Mouse (Mus musculus) layer of hippocampus, adult 2 months (tissue): Measurements from ENCODE around the gene Ndufab1. TPM values are rescaled to one million over a fixed set of nuclear protein-coding genes. Genes with fewer than 3 reads are reported as not detected.

Experiments used
- DNase-seq, 2 experiments: peaks; one replicate each; pipeline ENCODE4 v3.0.0; 2022; ENCODE audit warnings: low spot score in 2 of 2
- H3K27ac ChIP-seq: fragments of 200-600 bp; 2 replicates; pipeline ENCODE4 v1.8.1; 2022
- H3K4me3 ChIP-seq: fragments of 200-600 bp; 2 replicates; pipeline ENCODE4 v1.8.1; 2022; ENCODE audit warnings: mild to moderate bottlenecking
- CTCF ChIP-seq: fragments of 200-600 bp; conservative IDR thresholded peaks from 2 replicates; pipeline ENCODE4 v1.8.1; 2022; ENCODE audit warnings: antibody characterized with exemption, mild to moderate bottlenecking, moderate library complexity
- long read RNA-seq, 2 experiments: library from polyadenylated mRNA; stranded (forward); transcript quantifications; one replicate each; pipeline ENCODE4 v2.0.0; 2021; ENCODE audit warnings: borderline mapping rate in 2 of 2
- total RNA-seq, 2 experiments: library from RNA; stranded (reverse); gene quantifications; 2 replicates each; pipeline ENCODE4 v1.2.3; 2021

The Ndufab1 gene
- 100 to 1,000 TPM; 259 to 306 TPM for total RNA-seq
- long read RNA-seq, experiment 1, transcript Ndufab1-203 (5 exons, 1,416 nt): major isoform, 133 of 159 reads
- long read RNA-seq, experiment 1, partial matches to known transcripts: 2 of 159 reads
- long read RNA-seq, experiment 1, other reads (novel, unspliced or antisense): 19 of 159 reads
- long read RNA-seq, experiment 2, transcript Ndufab1-203 (5 exons, 1,416 nt): major isoform, 179 of 216 reads
- long read RNA-seq, experiment 2, partial matches to known transcripts: 0 of 216 reads
- long read RNA-seq, experiment 2, other reads (novel, unspliced or antisense): 32 of 216 reads

DNA sequence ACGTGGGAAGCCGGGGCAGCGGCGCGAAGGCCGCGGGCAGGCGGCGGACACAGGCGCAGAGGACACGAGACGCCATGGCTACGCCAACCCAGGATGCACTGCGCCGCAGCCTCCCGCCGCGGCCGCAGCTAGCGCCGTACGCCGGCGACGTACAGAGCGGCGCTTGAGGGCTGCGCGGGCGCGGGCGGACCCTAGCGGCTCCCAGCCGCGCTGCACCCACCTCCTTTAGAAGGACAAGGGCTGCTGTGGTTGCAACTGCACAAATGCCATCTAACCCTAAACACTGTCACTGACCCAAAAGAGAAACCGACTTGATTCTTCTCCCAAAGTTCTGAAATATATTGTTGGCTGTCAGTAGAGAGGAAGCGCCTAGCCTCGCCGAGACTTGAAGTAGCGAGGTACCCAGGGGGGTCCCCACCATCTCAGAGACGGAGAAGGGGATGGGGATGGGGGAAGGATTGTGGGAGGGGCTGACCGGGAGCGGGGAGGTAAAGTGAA, at the start of gene Ndufab1:
Gene Ndufab1, minus strand, starts transcription at position 140 of the 498 bp plus-strand sequence.
- peak within 1 kb of the TSS; percentile 67 for H3K4me3 ChIP-seq
- peak within 1 kb of the TSS; percentile 97 for H3K27ac ChIP-seq
- peak; percentile 83 to 87 for DNase-seq
- peak; percentile 87 for TF ChIP-seq CTCF

DNA sequence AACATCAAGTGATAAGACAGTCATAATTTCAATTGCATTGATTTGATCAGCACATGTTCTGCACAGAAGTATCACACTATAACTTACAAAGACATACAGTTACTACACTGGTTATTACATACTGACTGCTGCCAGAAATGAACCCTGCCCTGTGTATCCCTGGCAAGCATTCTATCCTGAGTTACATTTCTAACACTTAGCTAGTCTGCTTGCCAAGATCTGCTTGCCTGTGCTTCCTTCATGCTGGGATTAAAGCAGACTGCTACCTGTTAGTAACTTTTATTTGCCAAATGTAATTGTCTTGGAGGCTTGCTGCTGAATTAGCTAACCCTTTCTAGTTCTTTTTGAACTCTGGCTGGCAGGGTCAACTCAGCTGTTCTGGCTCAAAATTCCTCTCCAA, 39.3 kb upstream of the Ndufab1 start:
- Histone ChIP-seq H3K27ac (no peak overlapping the region), H3K4me3 (no peak overlapping the region)
- no peak for DNase-seq
- no peak for TF ChIP-seq CTCF

DNA sequence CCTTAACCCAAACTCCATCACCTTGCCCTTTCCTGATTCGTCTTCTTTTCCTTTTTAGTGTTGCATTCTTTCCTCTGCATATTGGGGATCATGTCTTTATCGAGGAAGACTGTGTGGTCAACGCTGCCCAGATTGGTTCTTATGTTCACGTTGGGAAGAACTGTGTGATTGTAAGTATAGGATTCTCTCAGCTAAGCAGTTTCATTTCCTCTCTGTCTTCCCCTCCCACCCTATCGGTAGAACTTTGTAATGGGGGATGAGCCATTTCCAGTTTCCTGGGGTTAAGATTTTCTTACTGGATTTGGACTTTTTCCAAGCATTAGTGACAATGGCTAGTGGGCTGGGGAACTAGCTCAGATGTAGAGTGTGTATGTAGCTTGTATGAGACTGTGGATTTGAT, 36.5 kb upstream of the Ndufab1 start:
- no peak for DNase-seq
- no peak for TF ChIP-seq CTCF
- Histone ChIP-seq H3K27ac (no peak overlapping the region), H3K4me3 (no peak overlapping the region)

DNA sequence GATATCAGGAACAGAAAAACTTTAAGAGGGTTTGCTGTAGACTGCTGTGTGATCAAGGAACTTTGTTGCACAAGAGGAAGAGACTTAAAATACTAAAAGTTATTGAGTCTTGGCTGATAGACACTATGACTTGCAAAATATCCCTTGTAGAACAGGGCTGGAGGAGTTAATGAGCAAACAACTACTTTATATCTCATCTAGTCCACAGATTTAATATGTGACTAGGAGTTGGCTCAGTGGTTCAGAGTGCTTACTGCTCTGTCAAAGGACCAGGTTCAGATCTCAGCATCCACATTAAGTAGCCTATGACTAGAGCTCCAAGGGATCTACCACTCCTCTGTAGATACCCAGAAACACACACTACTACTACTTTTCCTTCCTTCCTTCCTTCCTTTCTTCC, 35.4 kb upstream of the Ndufab1 start:
- no peak overlapping the region for H3K27ac ChIP-seq
- DNase-seq: no peak
- no peak for TF ChIP-seq CTCF
- H3K4me3 ChIP-seq: no peak overlapping the region

DNA sequence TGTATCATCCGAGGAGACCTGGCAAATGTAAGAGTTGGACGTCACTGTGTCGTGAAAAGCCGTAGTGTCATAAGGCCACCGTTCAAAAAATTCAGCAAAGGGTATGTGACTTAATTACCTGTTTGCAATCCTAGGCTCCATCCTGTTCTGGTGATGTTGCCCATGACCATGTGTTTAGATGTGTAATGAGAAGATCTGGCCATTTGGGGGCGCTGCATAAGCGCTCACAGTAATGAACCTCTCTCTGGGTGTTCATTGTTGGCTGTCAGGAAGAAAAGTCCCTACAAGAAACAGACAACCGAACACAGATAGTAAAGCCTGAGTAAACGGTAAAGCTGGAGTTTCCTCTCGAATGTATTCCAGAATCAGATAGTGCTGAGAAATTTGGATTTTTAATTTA, 33.4 kb upstream of the Ndufab1 start:
- Histone ChIP-seq H3K27ac (no peak overlapping the region), H3K4me3 (no peak overlapping the region)
- no peak for DNase-seq
- TF ChIP-seq CTCF: peak; percentile 69

DNA sequence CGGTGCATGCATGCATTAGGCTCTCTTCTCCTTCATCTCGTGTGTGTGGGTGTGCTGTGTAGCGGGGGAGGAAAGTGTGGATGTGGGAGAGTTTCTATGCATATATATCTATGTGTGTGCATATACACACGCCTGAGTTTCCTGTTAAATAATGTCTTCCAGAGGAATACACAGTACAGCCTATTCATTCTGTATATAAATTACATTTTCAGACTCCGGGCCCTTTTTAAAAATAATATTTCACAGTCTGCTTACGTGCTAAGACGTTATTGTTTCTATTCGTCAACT, 31.6 kb upstream of the Ndufab1 start:
- DNase-seq: no peak
- Histone ChIP-seq H3K27ac (peak overlapping the region; percentile 92), H3K4me3 (peak overlapping the region; percentile 93)
- no peak for TF ChIP-seq CTCF

DNA sequence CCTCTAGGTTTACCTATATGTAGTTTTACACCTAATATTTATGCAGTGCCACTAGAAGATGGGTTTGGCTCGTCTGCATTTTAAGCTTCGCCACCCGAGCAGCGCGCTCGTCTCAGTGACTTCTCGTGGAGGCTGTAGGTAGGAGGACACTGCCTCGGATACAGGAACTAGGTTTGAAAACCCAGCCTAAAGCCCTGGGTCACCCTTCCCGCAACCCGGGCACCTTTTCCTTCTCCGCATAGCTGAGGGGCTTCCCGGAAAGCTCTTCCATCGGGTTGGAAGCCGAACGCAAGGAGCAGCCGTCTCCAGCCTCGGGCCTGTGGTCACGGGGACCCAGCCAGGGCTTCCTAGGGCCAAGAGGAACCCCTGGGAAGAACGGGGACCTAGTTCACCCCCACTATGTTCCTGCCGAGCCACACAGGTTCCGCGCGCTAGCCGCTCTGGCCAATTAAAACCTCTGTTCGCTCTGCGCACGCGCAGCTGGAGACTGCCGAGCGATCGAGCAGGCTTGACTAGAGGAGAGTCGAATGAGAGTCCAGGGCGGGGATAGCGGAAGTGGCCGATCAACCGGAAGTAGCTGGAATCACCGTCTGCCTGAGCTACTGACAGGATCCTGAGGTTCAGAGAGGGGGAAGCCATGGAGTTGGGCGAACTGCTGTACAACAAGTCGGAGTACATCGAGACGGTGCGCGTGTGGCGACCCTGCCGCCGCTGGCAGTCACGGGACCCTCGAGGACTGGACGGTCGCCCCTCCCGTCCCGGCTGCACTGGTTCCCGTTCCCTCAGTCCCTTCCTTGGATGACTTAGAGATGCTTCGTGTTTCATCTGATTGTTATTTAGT, 31.0 kb upstream of the Ndufab1 start, which contains the start of the genes Palb2 and Dctn5:
Gene Palb2, minus strand, starts transcription at position 489 of the 841 bp plus-strand sequence.
Gene Dctn5, plus strand, starts transcription at position 545 of the 841 bp plus-strand sequence.
- no peak for TF ChIP-seq CTCF
- H3K27ac ChIP-seq: peak within 1 kb of the TSS; percentile 92
- peak; percentile 97 to 98 for DNase-seq

DNA sequence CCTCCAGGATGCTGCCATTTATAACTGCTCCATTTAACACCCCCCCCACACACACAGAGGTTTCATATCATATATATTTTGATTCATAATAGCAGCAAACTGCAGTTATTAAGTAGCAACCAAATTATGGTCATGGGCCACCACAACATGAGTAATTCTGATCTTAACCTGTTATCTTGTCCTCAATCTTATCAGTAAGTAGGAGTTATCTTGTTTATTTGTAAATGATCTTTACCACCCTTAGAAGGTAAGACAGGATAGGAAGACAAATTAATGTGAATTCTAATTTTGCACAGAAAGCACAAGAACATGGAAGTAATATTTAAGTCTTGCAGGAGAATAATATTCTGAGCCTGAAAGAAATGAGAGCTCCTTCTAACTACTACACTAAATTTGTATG, 30.1 kb upstream of the Ndufab1 start:
- no peak for TF ChIP-seq CTCF
- Histone ChIP-seq H3K4me3 (no peak overlapping the region), H3K27ac (no peak overlapping the region)
- DNase-seq: no peak

More for the DNA sequence above, 31.0 kb upstream of the Ndufab1 start, which contains the start of the genes Palb2 and Dctn5:
- peak within 1 kb of the TSS; percentile 93 for H3K4me3 ChIP-seq

DNA sequence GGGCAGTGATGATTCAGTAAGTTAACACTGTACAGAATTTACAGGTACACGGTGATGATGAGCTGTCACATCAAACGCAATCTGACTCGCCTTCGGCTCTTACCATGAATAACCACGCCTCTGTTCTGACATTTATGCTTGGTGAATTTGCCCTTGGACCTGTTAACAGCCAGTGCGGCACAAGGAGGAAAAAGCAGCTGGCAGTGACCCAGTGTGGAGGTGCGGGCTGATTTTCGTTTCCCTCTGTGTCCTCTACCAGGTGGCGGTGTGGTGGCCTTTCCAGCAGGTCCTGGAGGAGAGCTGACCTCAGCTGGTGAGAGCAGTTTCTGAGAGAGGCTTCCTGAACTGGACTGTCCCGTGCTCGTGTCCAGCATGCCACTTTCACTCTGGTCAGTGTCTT, 25.3 kb upstream of the Ndufab1 start:
- Histone ChIP-seq H3K4me3 (no peak overlapping the region), H3K27ac (no peak overlapping the region)
- no peak for DNase-seq
- TF ChIP-seq CTCF: no peak

DNA sequence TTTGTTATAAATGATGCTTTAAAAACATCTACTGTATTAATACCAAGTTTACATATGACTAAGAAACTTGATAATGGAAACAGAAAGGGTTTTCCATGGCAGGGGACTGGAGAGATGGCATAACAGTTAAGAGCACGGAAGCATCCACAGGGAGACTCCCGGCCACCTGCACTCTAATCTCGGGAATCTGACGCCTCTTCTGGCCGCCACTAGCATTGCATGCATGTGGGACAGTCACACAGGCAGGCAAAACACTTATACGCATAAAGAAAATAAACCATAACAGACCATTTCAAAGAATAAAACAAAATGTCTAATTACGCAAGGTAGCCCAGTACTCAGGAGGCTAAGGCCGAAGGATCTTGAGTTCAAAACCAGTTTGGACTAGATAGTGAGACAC, 23.9 kb upstream of the Ndufab1 start:
- no peak overlapping the region for H3K4me3 ChIP-seq
- DNase-seq: no peak
- no peak overlapping the region for H3K27ac ChIP-seq
- peak; percentile 44 for TF ChIP-seq CTCF

DNA sequence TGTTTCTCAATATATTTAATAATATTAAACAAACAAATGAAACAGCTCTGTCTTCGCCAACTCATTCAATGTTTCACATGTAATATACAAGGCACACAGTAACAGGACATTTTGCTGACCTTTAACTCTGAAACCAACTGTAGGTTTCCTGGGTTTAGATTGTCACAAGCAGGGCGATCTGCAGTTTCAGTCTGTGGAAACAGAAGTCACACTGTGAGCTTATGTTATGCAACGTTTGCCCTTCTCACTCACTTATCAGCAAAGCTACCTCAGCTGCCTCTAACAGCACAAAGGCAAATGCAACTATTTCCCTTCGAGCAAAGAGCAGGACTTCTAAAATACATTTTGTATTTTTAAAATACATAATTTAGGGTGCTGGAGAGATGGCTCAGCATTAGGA, 21.8 kb upstream of the Ndufab1 start:
- DNase-seq: no peak
- no peak overlapping the region for H3K4me3 ChIP-seq
- no peak for TF ChIP-seq CTCF
- H3K27ac ChIP-seq: no peak overlapping the region

DNA sequence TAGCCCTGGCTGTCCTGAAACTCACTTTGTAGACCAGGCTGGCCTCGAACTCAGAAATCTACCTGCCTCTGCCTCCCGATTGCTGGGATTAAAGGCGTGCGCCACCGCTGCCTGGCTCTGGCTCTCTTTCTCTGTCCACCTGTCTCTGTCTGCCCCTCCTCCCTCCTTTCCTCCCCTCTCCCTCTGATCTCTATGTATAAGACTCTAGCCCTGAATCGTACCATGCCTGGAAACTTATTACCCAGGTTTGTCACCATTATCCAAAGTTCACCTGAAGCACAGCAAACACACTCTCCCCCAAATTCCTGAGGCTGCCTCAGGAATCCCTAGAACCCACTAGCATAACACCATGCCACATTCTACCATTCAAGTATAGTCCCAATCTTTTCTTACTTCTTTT, 6.5 kb upstream of the Ndufab1 start:
- DNase-seq: no peak
- H3K4me3 ChIP-seq: no peak overlapping the region
- no peak overlapping the region for H3K27ac ChIP-seq
- TF ChIP-seq CTCF: no peak

DNA sequence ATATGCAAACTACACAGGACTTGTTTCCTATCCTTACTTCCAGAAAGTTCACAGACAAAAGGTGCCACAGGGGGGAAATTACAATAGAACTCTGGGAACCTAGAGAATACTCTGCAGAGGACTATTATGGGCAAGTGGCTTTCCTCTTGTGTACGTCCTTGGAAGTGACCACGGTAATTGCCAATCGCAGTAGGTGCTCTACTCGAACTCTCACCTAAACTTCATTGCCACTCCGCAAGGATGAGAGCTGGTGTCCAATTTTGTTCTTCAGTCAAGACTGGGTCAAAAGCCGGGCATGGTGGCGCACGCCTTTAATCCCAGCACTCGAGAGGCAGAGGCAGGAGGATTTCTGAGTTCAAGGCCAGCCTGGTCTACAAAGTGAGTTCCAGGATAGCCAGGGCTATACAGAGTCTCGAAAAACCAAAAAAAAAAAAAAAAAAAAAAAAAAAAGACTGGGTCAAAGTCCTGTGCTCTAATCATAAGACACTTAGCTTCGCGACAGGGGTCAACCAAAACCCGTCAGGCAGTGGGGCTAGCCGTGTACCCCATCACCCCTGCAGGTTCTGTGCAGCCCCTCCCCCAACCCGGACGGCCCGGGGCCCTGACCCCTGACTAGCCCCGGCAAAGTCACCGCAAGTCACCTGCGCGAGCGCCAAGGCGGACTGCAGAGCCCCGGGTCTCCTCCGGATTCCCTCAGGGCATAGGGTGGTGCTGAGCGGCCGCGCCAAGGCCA, 506 bp downstream of the Ndufab1 start:
- H3K4me3 ChIP-seq: peak overlapping the region; percentile 67
- H3K27ac ChIP-seq: peak overlapping the region; percentile 97
- peak in 1 of 2 experiments; percentile 43 for DNase-seq
